In the genomic region with DNA sequence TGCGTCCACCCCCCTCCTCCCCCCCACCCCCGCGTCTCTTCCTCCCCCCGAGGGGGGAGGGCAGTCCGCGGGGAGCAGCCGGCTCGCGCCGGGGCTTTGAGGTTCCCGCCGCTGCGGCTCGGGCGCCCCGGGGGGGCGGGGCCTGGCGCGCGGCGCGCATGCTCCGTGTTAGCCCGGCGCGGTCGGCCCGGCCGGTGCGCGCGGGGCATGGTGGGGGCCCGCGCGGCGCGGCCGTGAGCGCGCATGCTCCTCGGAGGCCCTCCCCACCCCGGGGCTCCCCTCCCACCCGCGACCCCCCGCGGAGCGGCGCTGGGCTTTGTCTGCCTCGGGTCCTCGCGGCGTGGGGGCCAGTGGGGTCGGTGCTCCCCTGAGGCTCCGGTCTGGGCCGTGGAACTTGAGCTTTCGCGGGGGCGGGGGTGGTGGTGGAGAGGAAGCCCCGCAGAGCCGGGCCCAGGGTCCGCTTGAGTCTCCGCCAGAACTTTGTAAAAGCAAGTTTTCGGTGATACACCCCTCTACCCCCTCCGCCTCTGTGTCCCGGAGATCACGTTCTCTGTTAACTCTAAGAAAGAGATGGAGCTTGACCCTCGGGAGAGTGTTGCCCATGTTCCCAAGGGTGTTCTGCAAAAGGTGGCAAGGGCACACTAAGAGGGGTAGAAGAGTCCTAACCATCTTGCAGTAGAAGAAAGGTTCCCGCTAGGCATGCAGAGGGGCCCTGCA, we compare ENCODE assay signal across 8 mouse cellular contexts. TPM values are rescaled to one million over a fixed set of nuclear protein-coding genes. Genes with fewer than 3 reads are reported as not detected.
A peak's percentile ranks its signal among the peaks of the same experiment; 100 is the strongest.
DNase-seq lines count a peak whose midpoint lies in the region; ATAC-seq and TF ChIP-seq lines count a peak whose summit lies in the region.

No protein-coding gene starts in this region.

- in situ Hi-C loops in ES-E14 (cut with MboI; ENCODE audit: low sequenced_read_pairs in 2 of 2, unreplicated experiment in 2 of 2), result no loop called here

- peaks cover 0 to 26% of the 10 kb centered on the region in 2 experiments; a peak in 2 of 4 replicates for H3K4me1 ChIP-seq in ES-E14 (ENCODE audit: control insufficient read depth in 2 of 2, insufficient read depth in 2 of 2, low read length in 2 of 2, poor library complexity in 1 of 2)
- peaks cover 20% of the 10 kb centered on the region for H3K4me1 ChIP-seq in forebrain, embryonic 14.5 days (ENCODE audit: control insufficient read depth, insufficient read depth, low read length)
- peaks cover 40% of the 10 kb centered on the region for H3K4me1 ChIP-seq in lung, embryonic 16.5 days (replicated peaks; ENCODE audit: control insufficient read depth, insufficient read depth, low read length)

- peak overlapping the region; percentile 92 for H3K27ac ChIP-seq in ES-E14 (ENCODE audit: insufficient read depth, low read depth, low read length, poor library complexity, severe bottlenecking)
- peak overlapping the region; percentile 98 for H3K27ac ChIP-seq in forebrain, embryonic 14.5 days (ENCODE audit: low read depth, low read length)
- H3K27ac ChIP-seq in layer of hippocampus, adult 2 months, result peak overlapping the region; percentile 94
- peak overlapping the region; percentile 97 for H3K27ac ChIP-seq in lung, embryonic 16.5 days (ENCODE audit: low read length)

- peak; percentile 82 for ATAC-seq in forebrain, embryonic 14.5 days
- peak; percentile 84 for ATAC-seq in lung, embryonic 16.5 days (ENCODE audit: low read depth)

- peak overlapping the region; percentile 95 for H3K9ac ChIP-seq in ES-E14 (ENCODE audit: insufficient read depth, low read depth, low read length, poor library complexity, severe bottlenecking)
- peak overlapping the region; percentile 96 for H3K9ac ChIP-seq in forebrain, embryonic 14.5 days (ENCODE audit: low read length)
- peak overlapping the region; percentile 96 for H3K9ac ChIP-seq in lung, embryonic 16.5 days (ENCODE audit: low read length)

- H3K4me3 ChIP-seq in ES-E14 (ENCODE audit: insufficient read depth in 1 of 2, low read depth in 1 of 2, low read length in 2 of 2, poor library complexity in 1 of 2, severe bottlenecking in 1 of 2), result peak overlapping the region; percentile 83 to 99
- H3K4me3 ChIP-seq in forebrain, embryonic 14.5 days (ENCODE audit: low read depth, low read length), result peak overlapping the region; percentile 92
- H3K4me3 ChIP-seq in layer of hippocampus, adult 2 months, result peak overlapping the region; percentile 53
- H3K4me3 ChIP-seq in lung, embryonic 16.5 days (ENCODE audit: low read length), result peak overlapping the region; percentile 93

- TF ChIP-seq CTCF in layer of hippocampus, adult 2 months (conservative IDR thresholded peaks at IDR 0.05), result no peak

- intact Hi-C loops in heart, postnatal 14 days (cut with DNase I), result no loop called here

- under 1% methylated on average over 21 of the region's 68 CpGs for WGBS in forebrain, embryonic 14.5 days
- under 1% methylated on average over 41 of the region's 68 CpGs for WGBS in lung, embryonic 16.5 days

- H3K9me3 ChIP-seq in ES-E14 (ENCODE audit: control insufficient read depth, insufficient read depth, low read depth, low read length), result no peaks in the 10 kb centered on the region
- H3K9me3 ChIP-seq in forebrain, embryonic 14.5 days (replicated peaks; ENCODE audit: control insufficient read depth, low read length), result no peaks in the 10 kb centered on the region
- H3K9me3 ChIP-seq in lung, embryonic 16.5 days (ENCODE audit: control insufficient read depth, low read length), result no peaks in the 10 kb centered on the region

- H3K27me3 ChIP-seq in forebrain, embryonic 14.5 days (replicated peaks; ENCODE audit: control insufficient read depth, insufficient read depth, low read length), result peaks cover 11% of the 10 kb centered on the region
- H3K27me3 ChIP-seq in lung, embryonic 16.5 days (ENCODE audit: control insufficient read depth, insufficient read depth, low read depth, low read length), result no peaks in the 10 kb centered on the region; the same call in 1 of the 2 replicates

- peaks cover 42% of the 10 kb centered on the region for H3K36me3 ChIP-seq in ES-E14 (ENCODE audit: control insufficient read depth, insufficient read depth, low read length, poor library complexity, severe bottlenecking)
- peaks cover 38% of the 10 kb centered on the region for H3K36me3 ChIP-seq in forebrain, embryonic 14.5 days (ENCODE audit: control insufficient read depth, insufficient read depth, low read length)
- 0 out of 2 replicates have a peak, but pooled peaks cover 3% of the 10 kb centered on the region for H3K36me3 ChIP-seq in lung, embryonic 16.5 days (ENCODE audit: control insufficient read depth, insufficient read depth, low read length)

- DNase-seq in ES-E14 (ENCODE audit: low read depth, low spot score), result no peak
- DNase-seq in cerebellum, adult 11 months, result peak; percentile 81
- DNase-seq in forebrain, embryonic 14.5 days (ENCODE audit: low spot score), result peak; percentile 89
- DNase-seq in heart, postnatal 14 days, result peak; percentile 90 to 94
- DNase-seq in layer of hippocampus, adult 2 months (ENCODE audit: low spot score in 2 of 2), result peak in 1 of 2 experiments; percentile 81
- peak; percentile 72 for DNase-seq in ovary, postnatal 14 days (ENCODE audit: low spot score)
- DNase-seq in thymus, postnatal 10 days (ENCODE audit: low spot score in 2 of 2), result peak; percentile 74 to 86

- peak overlapping the region; percentile 60 for H3K4me2 ChIP-seq in forebrain, embryonic 14.5 days (ENCODE audit: low read length)
- H3K4me2 ChIP-seq in lung, embryonic 16.5 days (ENCODE audit: low read depth, low read length), result peak overlapping the region; percentile 88

TF ChIP-seq in ES-E14, 5 proteins besides CTCF, POLR2A, EP300 and RAD21:
- TF ChIP-seq HCFC1 (IDR thresholded peaks at IDR 0.05; ENCODE audit: borderline replicate concordance, insufficient read depth, low read length), result no peak
- TF ChIP-seq ZNF384 (IDR thresholded peaks at IDR 0.05; ENCODE audit: low read depth, low read length), result no peak
- no peak for TF ChIP-seq ZC3H11A (IDR thresholded peaks at IDR 0.05; ENCODE audit: borderline replicate concordance, low read depth, low read length)
- TF ChIP-seq MAFK (IDR thresholded peaks at IDR 0.05; ENCODE audit: insufficient read depth, low read depth, low read length), result no peak
- no peak for TF ChIP-seq CHD2 (IDR thresholded peaks at IDR 0.05; ENCODE audit: low read depth, low read length)

RNA-seq across cellular contexts. Expression of a gene that starts 2.4 kb away (rescaled TPM):
- total RNA-seq in ES-E14 (2012; rRNA removed), result 250 and 322 TPM in 2 replicates
- 23.1 and 32.8 TPM in 2 replicates for polyA plus RNA-seq in forebrain, embryonic 14.5 days (2014; fragmentation: Nextera tagmentation; extraction: Ambion mirVana)
- total RNA-seq in heart, postnatal 14 days (2021), result 10 to 100 TPM; 19.6 to 27.0 TPM
- total RNA-seq in layer of hippocampus, adult 2 months (2021), result 10 to 100 TPM; 93.0 to 93.5 TPM
- polyA plus RNA-seq in lung, embryonic 16.5 days (2015; fragmentation: Nextera tagmentation; extraction: Ambion mirVana), result 21.9 and 22.4 TPM in 2 replicates

RNA-seq across cellular contexts. Expression of a gene that starts 37.0 kb away (rescaled TPM):
- 14.8 and 20.0 TPM in 2 replicates for total RNA-seq in ES-E14 (2012; rRNA removed)
- 15.0 and 17.7 TPM in 2 replicates for polyA plus RNA-seq in forebrain, embryonic 14.5 days (2014; fragmentation: Nextera tagmentation; extraction: Ambion mirVana)
- 10 to 100 TPM; 62.5 TPM for total RNA-seq in heart, postnatal 14 days (2021)
- total RNA-seq in layer of hippocampus, adult 2 months (2021), result 10 to 100 TPM; 43.9 to 52.8 TPM
- polyA plus RNA-seq in lung, embryonic 16.5 days (2015; fragmentation: Nextera tagmentation; extraction: Ambion mirVana), result 15.5 and 15.8 TPM in 2 replicates

RNA-seq across cellular contexts. Expression of a gene that starts 39.7 kb away (rescaled TPM):
- 0.09 and 0.21 TPM in 2 replicates for total RNA-seq in ES-E14 (2012; rRNA removed)
- not detected in 2 replicates for polyA plus RNA-seq in forebrain, embryonic 14.5 days (2014; fragmentation: Nextera tagmentation; extraction: Ambion mirVana)
- not detected for total RNA-seq in heart, postnatal 14 days (2021)
- not detected for total RNA-seq in layer of hippocampus, adult 2 months (2021)
- polyA plus RNA-seq in lung, embryonic 16.5 days (2015; fragmentation: Nextera tagmentation; extraction: Ambion mirVana), result not detected in 2 replicates
